Mouse (Mus musculus) gastrocnemius, adult 2 months (tissue): ENCODE results near the gene Usp2. TPM values are rescaled to one million over a fixed set of nuclear protein-coding genes. Genes with fewer than 3 reads are reported as not detected.

ENCODE experiments used
- DNase-seq: peaks from one replicate; pipeline ENCODE4 v3.0.0; 2022
- H3K27ac ChIP-seq: fragments of 200-600 bp; 2 replicates; pipeline ENCODE4 v1.8.1; 2022; ENCODE audit warnings: mild to moderate bottlenecking
- H3K4me3 ChIP-seq: fragments of 200-600 bp; 2 replicates; pipeline ENCODE4 v1.8.1; 2022; ENCODE audit warnings: mild to moderate bottlenecking, moderate library complexity
- CTCF ChIP-seq: fragments of 200-600 bp; IDR thresholded peaks from 2 replicates; pipeline ENCODE4 v1.8.1; 2022; ENCODE audit warnings: antibody characterized with exemption, mild to moderate bottlenecking, moderate library complexity
- intact Hi-C: fragments of 180-260 bp; cut with DNase I; formaldehyde crosslinking; loops from one replicate; pipeline ENCODE4 v1.15.1; 2025
- total RNA-seq, 2 experiments: library from RNA; stranded (reverse); gene quantifications; 2 replicates each; pipeline ENCODE4 v1.2.3; 2021

Usp2 gene
- total RNA-seq, 2 experiments from 2014 or later = 223 to 228 TPM

DNA sequence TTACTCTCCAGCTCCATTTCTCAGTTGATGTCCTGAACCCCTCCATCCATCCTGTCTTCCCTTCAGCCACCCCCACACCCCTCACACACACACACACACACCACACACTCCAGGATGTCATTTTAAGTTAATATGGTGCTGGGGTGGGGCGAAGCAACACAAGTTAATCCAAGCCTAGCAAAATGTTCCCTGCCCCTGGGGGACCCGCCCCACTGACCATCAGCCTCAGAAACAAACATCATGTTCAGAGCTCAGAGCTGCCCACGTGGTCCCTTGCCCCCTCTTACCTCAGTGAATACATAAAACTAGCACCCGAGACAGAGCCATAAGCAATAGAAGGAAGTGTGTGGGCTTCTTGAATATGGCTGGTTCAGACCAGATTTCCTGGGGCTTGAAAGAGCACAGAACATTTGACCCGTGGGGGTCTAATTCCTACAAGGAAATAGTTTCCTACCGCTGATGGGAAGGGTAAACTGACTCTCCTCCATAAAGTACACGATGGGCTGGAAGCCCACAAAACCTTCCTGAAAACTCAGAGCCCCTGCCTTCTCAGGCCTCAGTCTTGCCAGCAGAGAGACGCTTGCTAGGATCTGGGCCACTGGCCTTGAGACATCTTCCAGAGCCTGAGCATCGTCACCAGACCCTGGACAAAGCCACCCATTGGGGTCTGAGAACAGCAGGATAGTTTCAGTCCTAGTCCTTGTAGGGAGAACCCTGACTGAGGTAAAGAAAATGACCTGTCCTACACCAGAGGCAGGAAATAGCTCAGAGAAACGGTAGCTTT is 13.4 kb downstream of the Usp2 start:
- peak overlapping the region; percentile 97 for H3K27ac ChIP-seq
- TF ChIP-seq CTCF = no peak
- no peak for DNase-seq
- intact Hi-C loops = no loop called here
- peak overlapping the region; percentile 89 for H3K4me3 ChIP-seq

DNA sequence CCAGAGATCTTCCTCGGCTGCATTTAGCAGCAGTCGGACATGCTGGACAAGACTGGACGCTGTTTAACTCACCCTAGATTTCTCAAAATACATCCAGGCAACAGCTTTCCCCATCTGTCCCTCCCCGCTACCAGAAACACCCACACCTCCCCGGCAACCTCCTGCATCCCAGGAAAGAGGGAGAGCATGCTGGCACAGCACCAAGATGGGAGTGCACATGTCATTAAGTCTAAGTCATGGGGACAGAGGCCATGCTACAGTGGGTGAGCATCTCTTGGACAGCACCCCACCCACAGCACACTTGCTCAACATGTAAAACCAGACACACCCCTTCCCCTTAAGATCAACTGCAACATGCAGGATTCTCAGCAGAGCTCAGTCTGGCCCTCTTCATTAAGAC is 14.1 kb downstream of the Usp2 start:
- Histone ChIP-seq H3K27ac (peak overlapping the region; percentile 97), H3K4me3 (peak overlapping the region; percentile 89)
- intact Hi-C loops = no loop called here
- DNase-seq = peak; percentile 71
- TF ChIP-seq CTCF = no peak

DNA sequence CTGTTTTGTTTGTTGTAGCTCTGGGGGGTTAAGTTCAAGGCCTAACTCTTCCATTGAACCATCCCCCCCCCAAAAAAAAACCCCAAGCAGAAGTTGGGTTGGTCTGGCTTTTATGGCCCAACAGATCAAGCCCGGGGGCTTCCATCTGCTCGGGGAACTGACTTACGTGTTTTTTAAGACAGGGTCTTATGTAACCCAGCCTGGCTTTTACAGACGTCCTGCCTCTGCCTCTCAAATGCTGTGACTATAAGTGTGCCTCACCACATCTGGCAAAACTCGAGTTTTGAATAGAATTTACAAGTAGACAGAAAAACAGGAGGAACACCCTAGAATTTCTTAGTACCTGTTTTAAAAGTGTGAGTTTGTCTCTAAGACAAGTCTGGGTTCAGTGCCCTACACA is 14.8 kb downstream of the Usp2 start:
- TF ChIP-seq CTCF = no peak
- H3K4me3 ChIP-seq = peak overlapping the region; percentile 89
- no peak for DNase-seq
- H3K27ac ChIP-seq = peak overlapping the region; percentile 97
- intact Hi-C loops = no loop called here

DNA sequence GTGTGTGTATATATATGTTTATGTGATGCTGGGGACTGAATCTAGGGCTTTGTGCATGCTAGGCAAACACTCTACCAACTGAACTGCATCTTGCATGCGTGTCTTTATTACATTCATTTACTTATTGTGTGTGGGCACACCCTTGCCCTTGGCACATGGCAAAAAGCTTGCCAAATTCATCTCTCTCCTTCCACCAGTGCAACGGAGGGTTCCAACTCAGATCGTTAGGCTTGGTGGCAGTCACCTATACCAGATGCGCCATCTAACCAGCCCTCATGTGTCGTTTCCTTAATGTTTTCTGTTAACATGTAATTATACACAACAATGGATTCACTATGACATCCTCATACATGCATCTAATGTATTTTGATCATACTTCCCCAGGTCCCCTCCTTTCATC is 15.4 kb downstream of the Usp2 start:
- intact Hi-C loops = no loop called here
- Histone ChIP-seq H3K27ac (peak overlapping the region; percentile 97), H3K4me3 (peak overlapping the region; percentile 89)
- TF ChIP-seq CTCF = no peak
- DNase-seq = no peak

DNA sequence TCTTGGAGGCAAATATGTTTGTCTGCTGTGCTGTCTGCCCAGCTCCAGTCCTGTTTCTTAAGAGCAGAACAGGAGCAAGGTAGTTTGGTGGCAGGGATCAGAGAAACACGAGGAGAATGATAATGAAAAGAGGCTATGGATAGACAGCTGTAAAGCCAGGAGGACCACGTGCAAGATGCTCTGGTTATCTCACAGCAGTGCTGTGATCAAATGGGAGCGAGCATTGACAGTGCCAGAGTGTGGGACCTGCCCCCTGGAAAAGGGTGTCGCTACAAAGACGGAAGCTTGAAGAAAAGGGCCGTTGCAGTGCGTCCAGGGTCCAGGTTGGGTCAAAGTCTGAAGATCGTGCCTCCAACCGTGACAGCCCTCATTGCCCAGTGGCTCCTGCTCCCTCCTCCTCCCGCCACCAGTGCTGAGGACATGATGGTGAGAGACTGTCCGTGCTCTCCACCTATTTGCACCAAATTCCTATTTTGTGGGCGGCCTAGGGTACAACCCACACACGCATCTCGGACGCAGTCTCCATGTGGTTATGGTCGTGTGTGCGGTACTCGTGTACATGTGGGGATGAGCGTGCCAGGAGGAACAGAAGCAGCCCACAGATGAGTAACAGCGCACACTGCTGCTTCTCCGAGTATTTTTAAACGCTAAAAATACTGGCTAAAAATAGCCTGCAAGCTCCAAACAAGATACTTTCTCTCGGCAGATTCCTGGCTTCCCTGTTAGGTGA is 16.7 kb downstream of the Usp2 start:
- intact Hi-C loops = no loop called here
- peak; percentile 72 for DNase-seq

DNA sequence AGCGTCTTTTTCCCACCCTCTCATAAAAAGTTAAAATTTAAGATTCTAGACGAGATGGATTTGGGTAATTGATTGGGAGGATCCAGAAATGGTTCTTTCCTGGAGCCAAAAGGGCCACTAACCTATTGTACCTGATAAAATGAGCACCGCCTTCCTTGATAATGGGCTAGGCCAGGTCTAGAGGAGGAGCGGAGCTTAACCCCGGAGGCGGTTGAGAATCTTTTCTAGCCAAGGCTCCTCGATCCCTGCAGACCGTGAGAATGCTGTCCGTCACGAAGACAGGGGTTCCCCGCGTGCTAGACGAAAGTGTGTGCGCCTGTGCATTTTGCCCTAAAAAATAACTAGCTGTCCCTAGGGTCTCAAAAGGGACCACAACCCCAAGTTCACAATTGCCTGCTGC is 17.4 kb downstream of the Usp2 start:
- peak overlapping the region; percentile 97 for H3K27ac ChIP-seq
- TF ChIP-seq CTCF = no peak
- H3K4me3 ChIP-seq = peak overlapping the region; percentile 89
- intact Hi-C loops = no loop called here
- no peak for DNase-seq

More for the DNA sequence above, 16.7 kb downstream of the Usp2 start:
- H3K4me3 ChIP-seq = peak overlapping the region; percentile 89
- TF ChIP-seq CTCF = no peak
- peak overlapping the region; percentile 97 for H3K27ac ChIP-seq

DNA sequence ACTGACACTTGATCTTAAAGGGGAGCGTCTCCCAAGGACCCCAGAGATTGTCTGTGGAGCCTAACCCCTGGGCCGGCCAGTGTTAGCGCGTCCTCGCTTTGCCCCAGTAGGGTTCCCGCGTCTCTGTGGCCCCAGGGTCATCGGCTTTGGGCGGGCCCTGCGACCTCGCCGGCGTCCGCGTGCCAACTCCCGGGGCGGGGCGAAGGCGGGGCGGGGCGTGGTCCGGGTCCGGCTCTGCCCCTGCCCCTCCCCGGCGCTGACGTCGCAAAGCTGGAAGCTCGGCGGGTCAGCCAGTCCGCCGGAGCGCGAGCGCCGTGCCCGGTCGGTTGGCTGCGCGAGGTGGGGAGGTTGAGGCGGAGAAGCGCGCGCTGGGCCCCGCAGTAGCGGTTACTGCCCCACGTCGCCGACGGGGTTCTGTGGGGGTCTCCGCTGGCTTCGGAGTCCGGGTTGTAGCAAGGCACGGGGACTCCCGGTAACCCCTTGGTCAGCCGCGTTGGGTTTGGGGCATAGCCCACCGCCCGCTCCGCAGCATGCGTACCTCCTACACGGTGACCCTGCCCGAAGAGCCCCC is 17.9 kb downstream of the Usp2 start:
- peak; percentile 99 for DNase-seq
- intact Hi-C loops = no loop called here
- Histone ChIP-seq H3K27ac (peak overlapping the region; percentile 97), H3K4me3 (peak overlapping the region; percentile 89)
- TF ChIP-seq CTCF = no peak

DNA sequence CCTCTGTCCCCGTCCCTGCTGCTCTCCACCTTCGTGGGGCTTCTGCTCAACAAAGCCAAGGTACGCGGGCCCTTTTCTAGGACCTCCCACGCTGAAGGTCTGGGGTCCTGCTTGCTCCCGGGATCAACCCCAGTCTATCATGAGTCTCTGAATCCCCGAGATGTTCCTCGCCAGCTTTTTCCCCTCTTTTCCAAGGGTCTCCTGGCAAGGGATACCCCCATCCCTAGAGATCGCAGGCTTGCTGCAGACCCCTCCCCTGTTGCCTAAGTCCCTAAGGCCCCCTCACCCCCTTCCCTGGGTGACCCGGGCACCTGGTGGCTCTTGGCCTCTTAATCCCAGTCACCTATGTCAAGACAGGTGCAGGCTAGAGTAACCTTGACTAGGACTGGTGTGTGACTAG is 18.5 kb downstream of the Usp2 start:
- peak overlapping the region; percentile 89 for H3K4me3 ChIP-seq
- no peak for TF ChIP-seq CTCF
- intact Hi-C loops = no loop called here
- peak; percentile 56 for DNase-seq
- peak overlapping the region; percentile 97 for H3K27ac ChIP-seq

DNA sequence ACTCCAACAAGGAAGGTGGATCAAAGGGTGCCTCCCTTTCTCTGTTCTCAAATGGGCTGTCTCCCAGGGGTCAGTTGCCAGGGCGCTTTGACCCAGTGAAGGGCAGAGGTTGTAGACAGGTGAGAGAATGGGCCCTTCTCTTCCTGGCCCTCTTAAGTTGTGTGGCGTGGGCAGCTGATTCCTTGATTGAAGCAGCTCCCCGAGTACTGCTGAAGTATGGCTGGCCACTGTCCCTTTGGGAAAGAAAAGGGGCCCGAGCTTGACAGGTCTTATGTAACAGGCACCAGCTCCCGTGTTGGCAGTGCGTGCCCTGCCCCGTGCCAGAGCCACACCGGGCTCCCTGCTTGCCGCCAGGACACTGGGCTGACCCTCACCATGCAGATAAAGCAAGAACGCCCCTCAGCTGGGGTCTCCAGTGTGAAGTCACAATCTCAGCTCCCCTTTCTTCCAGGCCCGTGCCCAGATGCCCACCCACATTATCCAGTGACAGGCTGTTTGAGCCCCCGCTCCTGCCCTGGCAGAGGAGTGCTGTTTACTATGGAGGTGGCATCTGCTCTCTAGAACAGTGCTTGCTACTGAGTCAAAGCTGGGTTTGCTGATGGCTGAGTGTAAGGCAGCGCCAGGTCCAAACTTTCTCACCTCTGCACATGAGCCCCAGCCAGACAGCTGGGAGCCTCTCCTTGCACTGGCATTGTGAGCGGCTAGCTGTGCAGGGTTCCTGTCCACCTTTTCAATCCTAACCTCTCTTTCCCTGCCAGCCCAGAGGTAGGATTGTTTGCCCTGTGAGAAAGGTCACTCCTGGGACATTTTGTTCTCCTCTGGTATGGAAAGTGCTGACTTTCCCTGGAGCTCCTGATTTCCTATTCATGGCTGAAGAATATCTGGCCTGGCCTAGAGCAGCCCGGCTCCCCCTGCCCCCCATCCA is 19.2 kb downstream of the Usp2 start:
- Histone ChIP-seq H3K4me3 (peak overlapping the region; percentile 89), H3K27ac (peak overlapping the region; percentile 97)
- intact Hi-C loops = loop anchor here (2.0 kb wide), 1 partner anchor 13 kb away; no protein-coding TSS in a partner anchor
- peak; percentile 91 for DNase-seq
- no peak for TF ChIP-seq CTCF

DNA sequence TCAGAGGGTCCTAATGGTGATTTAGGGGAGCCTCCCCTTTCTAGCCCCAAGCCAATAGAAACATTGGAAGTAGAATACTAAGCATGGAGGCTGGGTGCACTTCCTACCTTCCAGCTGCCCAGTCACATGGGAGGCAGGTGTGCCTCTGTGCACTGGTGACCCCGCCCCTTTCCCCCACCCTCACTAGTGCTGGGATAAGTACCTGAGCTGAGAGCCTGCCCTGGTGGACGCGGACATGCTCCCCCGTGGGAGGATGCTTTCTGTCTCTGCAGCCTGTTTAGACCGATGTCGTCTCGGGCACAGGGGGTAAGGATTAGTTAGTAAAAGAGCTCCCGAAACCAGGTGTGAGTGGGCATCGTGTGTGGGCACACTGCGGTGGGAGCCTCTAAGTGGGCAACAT is 20.1 kb downstream of the Usp2 start:
- intact Hi-C loops = loop anchor here (2.0 kb wide), 1 partner anchor 14 kb away; no protein-coding TSS in a partner anchor
- DNase-seq = peak; percentile 65
- H3K27ac ChIP-seq = peak overlapping the region; percentile 97
- H3K4me3 ChIP-seq = peak overlapping the region; percentile 89
- no peak for TF ChIP-seq CTCF

DNA sequence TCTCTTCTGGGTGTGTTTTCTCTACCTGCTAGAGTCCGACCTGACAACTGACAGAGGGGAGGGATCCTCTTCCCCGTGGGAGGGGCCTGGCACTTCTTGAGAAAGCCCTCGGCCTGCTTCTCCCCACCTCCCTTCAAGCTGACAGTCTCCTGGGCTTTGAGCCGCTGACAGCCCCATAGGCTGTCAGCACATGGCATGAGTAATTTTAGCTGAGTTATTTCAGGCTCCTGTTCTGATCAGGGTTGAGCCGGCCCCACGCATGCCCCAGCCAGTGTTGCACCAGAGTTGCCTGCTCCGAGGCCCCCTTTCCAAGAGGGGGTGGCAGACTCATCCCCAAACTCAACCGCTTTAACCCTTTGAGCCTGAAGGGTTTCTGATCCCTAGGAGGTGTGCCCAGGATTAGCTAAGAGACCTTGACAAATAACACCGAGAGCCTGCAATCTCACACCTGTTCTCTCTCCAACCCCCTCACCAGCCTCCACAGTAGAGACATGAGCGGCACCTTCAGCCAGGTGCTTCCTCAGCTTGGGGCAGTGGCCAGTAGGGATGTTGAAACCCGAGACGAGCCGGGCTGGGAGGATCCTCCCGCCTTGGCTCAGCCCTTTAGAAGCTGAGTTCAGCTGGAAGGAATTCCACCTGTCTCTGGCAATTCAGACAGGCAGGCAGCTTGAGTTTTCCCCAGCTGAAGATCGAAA is 21.1 kb downstream of the Usp2 start:
- intact Hi-C loops = loop anchor here (2.0 kb wide), 1 partner anchor 15 kb away; no protein-coding TSS in a partner anchor
- Histone ChIP-seq H3K27ac (peak overlapping the region; percentile 97), H3K4me3 (peak overlapping the region; percentile 89)
- TF ChIP-seq CTCF = no peak
- peak; percentile 89 for DNase-seq
